Mouse (Mus musculus): ENCODE data around the gene Phlpp2. TPM values are rescaled to one million over a fixed set of nuclear protein-coding genes. Genes with fewer than 3 reads are reported as not detected.

Phlpp2 gene
- polyA plus RNA-seq, 1 experiment from 2014 or later: 1.8 TPM

- DNase-seq (ENCODE audit: low spot score) (peak; percentile 66), ATAC-seq (replicated peaks; ENCODE audit: low FRiP score, low read depth) (peak; percentile 73)
- Histone ChIP-seq H3K4me1 (replicated peaks; ENCODE audit: insufficient read depth, low read length) (peaks cover 12% of the 10 kb centered on the region; the same call in 1 of the 2 replicates), H3K4me2 (ENCODE audit: low read length) (peak overlapping the region; percentile 39), H3K36me3 (ENCODE audit: insufficient read depth, low read length) (no peaks in the 10 kb centered on the region), H3K27me3 (ENCODE audit: insufficient read depth, low read length) (0 out of 2 replicates have a peak, but pooled peaks cover 5% of the 10 kb centered on the region), H3K27ac (no peak overlapping the region), H3K4me3 (replicated peaks; ENCODE audit: low read depth, low read length) (no peak overlapping the region), H3K9me3 (replicated peaks; ENCODE audit: low read length) (no peaks in the 10 kb centered on the region), H3K9ac (ENCODE audit: low read depth, low read length) (no peak overlapping the region)
- WGBS: 8% methylated on average over 16 of the region's 16 CpGs
- no peak for TF ChIP-seq CTCF (IDR thresholded peaks at IDR 0.05; ENCODE audit: low read depth)
These were observed 89.1 kb downstream of the Phlpp2 start for GRCm38 (mm10) chr8:109957167-109958028.

GRCm38 (mm10) chr8:109958036-109958655, 89.8 kb downstream of the Phlpp2 start:
- ATAC-seq (replicated peaks; ENCODE audit: low FRiP score, low read depth): no peak
- Histone ChIP-seq H3K9me3 (replicated peaks; ENCODE audit: low read length) (no peaks in the 10 kb centered on the region), H3K4me2 (ENCODE audit: low read length) (no peak overlapping the region), H3K27me3 (ENCODE audit: insufficient read depth, low read length) (0 out of 2 replicates have a peak, but pooled peaks cover 10% of the 10 kb centered on the region), H3K4me1 (replicated peaks; ENCODE audit: insufficient read depth, low read length) (peaks cover 12% of the 10 kb centered on the region; the same call in 1 of the 2 replicates), H3K27ac (peak overlapping the region; percentile 31; the same call in 1 of the 2 replicates), H3K9ac (ENCODE audit: low read depth, low read length) (no peak overlapping the region), H3K4me3 (replicated peaks; ENCODE audit: low read depth, low read length) (no peak overlapping the region), H3K36me3 (ENCODE audit: insufficient read depth, low read length) (no peaks in the 10 kb centered on the region)
- no peak for TF ChIP-seq CTCF (IDR thresholded peaks at IDR 0.05; ENCODE audit: low read depth)
- no peak for DNase-seq (ENCODE audit: low spot score)
- WGBS: 36% methylated on average over 11 of the region's 12 CpGs

- DNase-seq (ENCODE audit: low spot score): no peak
- H3K4me2 ChIP-seq (ENCODE audit: low read length): no peak overlapping the region
- WGBS: 88% methylated on average over 4 of the region's 4 CpGs
These were observed 90.8 kb downstream of the Phlpp2 start for GRCm38 (mm10) chr8:109959112-109959511.

GRCm38 (mm10) chr8:109961693-109962367, 93.5 kb downstream of the Phlpp2 start, which contains the start of gene Marveld3:
Gene Marveld3, minus strand, starts transcription at chr8:109962203.
- Histone ChIP-seq H3K36me3 (ENCODE audit: insufficient read depth, low read length) (no peaks in the 10 kb centered on the region), H3K27me3 (ENCODE audit: insufficient read depth, low read length) (0 out of 2 replicates have a peak, but pooled peaks cover 11% of the 10 kb centered on the region), H3K27ac (no peak within 1 kb of the TSS), H3K4me3 (replicated peaks; ENCODE audit: low read depth, low read length) (peak within 1 kb of the TSS; percentile 45), H3K9ac (ENCODE audit: low read depth, low read length) (peak within 1 kb of the TSS; percentile 51), H3K4me2 (ENCODE audit: low read length) (peak within 1 kb of the TSS; percentile 73), H3K4me1 (replicated peaks; ENCODE audit: insufficient read depth, low read length) (peaks cover 11% of the 10 kb centered on the region; the same call in 1 of the 2 replicates), H3K9me3 (replicated peaks; ENCODE audit: low read length) (no peaks in the 10 kb centered on the region)
- ATAC-seq (replicated peaks; ENCODE audit: low FRiP score, low read depth) (peak; percentile 75), DNase-seq (ENCODE audit: low spot score) (peak; percentile 60)
- WGBS: 2% methylated on average over 64 of the region's 64 CpGs
- TF ChIP-seq CTCF (IDR thresholded peaks at IDR 0.05; ENCODE audit: low read depth): peak; percentile 91

More at GRCm38 (mm10) chr8:109959112-109959511, 90.8 kb downstream of the Phlpp2 start:
- no peak for ATAC-seq (replicated peaks; ENCODE audit: low FRiP score, low read depth)
- Histone ChIP-seq H3K4me3 (replicated peaks; ENCODE audit: low read depth, low read length) (no peak overlapping the region), H3K27me3 (ENCODE audit: insufficient read depth, low read length) (0 out of 2 replicates have a peak, but pooled peaks cover 11% of the 10 kb centered on the region), H3K9ac (ENCODE audit: low read depth, low read length) (no peak overlapping the region), H3K36me3 (ENCODE audit: insufficient read depth, low read length) (no peaks in the 10 kb centered on the region), H3K9me3 (replicated peaks; ENCODE audit: low read length) (no peaks in the 10 kb centered on the region), H3K27ac (no peak overlapping the region), H3K4me1 (replicated peaks; ENCODE audit: insufficient read depth, low read length) (peaks cover 12% of the 10 kb centered on the region; the same call in 1 of the 2 replicates)
- TF ChIP-seq CTCF (IDR thresholded peaks at IDR 0.05; ENCODE audit: low read depth): no peak

- Histone ChIP-seq H3K4me2 (ENCODE audit: low read length) (no peak overlapping the region), H3K9me3 (replicated peaks; ENCODE audit: low read length) (no peaks in the 10 kb centered on the region), H3K9ac (ENCODE audit: low read depth, low read length) (no peak overlapping the region), H3K27me3 (ENCODE audit: insufficient read depth, low read length) (0 out of 2 replicates have a peak, but pooled peaks cover 11% of the 10 kb centered on the region), H3K4me3 (replicated peaks; ENCODE audit: low read depth, low read length) (no peak overlapping the region), H3K4me1 (replicated peaks; ENCODE audit: insufficient read depth, low read length) (peaks cover 4% of the 10 kb centered on the region; the same call in 1 of the 2 replicates), H3K27ac (no peak overlapping the region), H3K36me3 (ENCODE audit: insufficient read depth, low read length) (no peaks in the 10 kb centered on the region)
- DNase-seq (ENCODE audit: low spot score) (no peak), ATAC-seq (replicated peaks; ENCODE audit: low FRiP score, low read depth) (no peak)
- 71% methylated on average over 9 of the region's 9 CpGs for WGBS
- TF ChIP-seq CTCF (IDR thresholded peaks at IDR 0.05; ENCODE audit: low read depth): no peak
These were observed 94.6 kb downstream of the Phlpp2 start for GRCm38 (mm10) chr8:109962896-109963295.

Data from kidney, postnatal 0 days (tissue).